Mouse (Mus musculus) spleen, postnatal 10 days (tissue): Measurements from ENCODE around the gene Wdr46.

Experiments
- DNase-seq, 2 experiments: peaks; one replicate each; pipeline ENCODE4 v3.0.0; 2021 to 2022; ENCODE audit warnings: low spot score in 2 of 2

The Wdr46 gene

GRCm38 (mm10) chr17:33911052-33911812 lies 29.2 kb upstream of the Wdr46 start:
- DNase-seq, result no peak

- no peak for DNase-seq
Observed at GRCm38 (mm10) chr17:33911813-33912414, 28.5 kb upstream of the Wdr46 start.

- DNase-seq, result no peak
Observed at GRCm38 (mm10) chr17:33913264-33913663, 27.2 kb upstream of the Wdr46 start.

GRCm38 (mm10) chr17:33913905-33914304 lies 26.6 kb upstream of the Wdr46 start:
- DNase-seq, result no peak

GRCm38 (mm10) chr17:33914969-33915391 lies 25.5 kb upstream of the Wdr46 start:
- DNase-seq, result no peak

- peak; percentile 89 to 95 for DNase-seq
Observed at GRCm38 (mm10) chr17:33915671-33916250, 24.7 kb upstream of the Wdr46 start, which contains the start of the genes Tapbp and Zbtb22. Gene Tapbp (plus strand): TSS chr17:33915899. Gene Zbtb22 (plus strand): TSS chr17:33915904.

GRCm38 (mm10) chr17:33916294-33916693 lies 24.2 kb upstream of the Wdr46 start:
- DNase-seq, result no peak

GRCm38 (mm10) chr17:33916847-33917655 lies 23.4 kb upstream of the Wdr46 start:
- DNase-seq, result no peak

GRCm38 (mm10) chr17:33917656-33918292 lies 22.7 kb upstream of the Wdr46 start:
- DNase-seq, result no peak

GRCm38 (mm10) chr17:33918293-33919203 lies 21.9 kb upstream of the Wdr46 start:
- DNase-seq, result peak; percentile 39 to 65

GRCm38 (mm10) chr17:33919351-33920281 lies 20.8 kb upstream of the Wdr46 start:
- DNase-seq, result peak; percentile 80 to 90

- DNase-seq, result peak; percentile 92 to 94
Observed at GRCm38 (mm10) chr17:33920282-33921097, 20.0 kb upstream of the Wdr46 start.

- no peak for DNase-seq
Observed at GRCm38 (mm10) chr17:33921361-33921760, 19.1 kb upstream of the Wdr46 start.

GRCm38 (mm10) chr17:33924577-33925283 lies 15.7 kb upstream of the Wdr46 start:
- DNase-seq, result peak; percentile 59 to 81

- no peak for DNase-seq
Observed at GRCm38 (mm10) chr17:33925406-33926116, 14.9 kb upstream of the Wdr46 start.

GRCm38 (mm10) chr17:33926207-33926932 lies 14.1 kb upstream of the Wdr46 start:
- no peak for DNase-seq
